Mouse (Mus musculus): ENCODE measurements around the gene Zfp706.

Zfp706 gene

DNA sequence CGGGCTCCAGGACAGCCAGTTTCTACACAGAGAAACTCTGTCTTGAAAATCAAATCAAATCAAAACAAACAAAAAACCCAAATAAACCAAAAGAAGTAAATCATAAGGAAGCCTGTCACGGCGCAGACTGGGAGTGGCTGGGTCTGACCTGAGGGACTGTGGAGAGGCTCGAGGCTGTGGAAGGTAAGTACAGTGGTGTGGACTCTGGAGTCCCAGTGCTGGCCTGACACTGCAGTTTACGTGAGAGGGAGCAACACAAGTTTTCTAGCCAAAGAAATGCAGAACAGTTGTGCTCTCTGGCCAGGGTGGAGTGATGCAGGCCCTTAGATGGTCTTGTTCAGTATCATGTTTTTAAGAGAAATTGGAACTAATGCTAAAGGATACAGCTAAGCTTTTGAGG, 31.9 kb downstream of the Zfp706 start:
- DNase-seq = no peak

DNA sequence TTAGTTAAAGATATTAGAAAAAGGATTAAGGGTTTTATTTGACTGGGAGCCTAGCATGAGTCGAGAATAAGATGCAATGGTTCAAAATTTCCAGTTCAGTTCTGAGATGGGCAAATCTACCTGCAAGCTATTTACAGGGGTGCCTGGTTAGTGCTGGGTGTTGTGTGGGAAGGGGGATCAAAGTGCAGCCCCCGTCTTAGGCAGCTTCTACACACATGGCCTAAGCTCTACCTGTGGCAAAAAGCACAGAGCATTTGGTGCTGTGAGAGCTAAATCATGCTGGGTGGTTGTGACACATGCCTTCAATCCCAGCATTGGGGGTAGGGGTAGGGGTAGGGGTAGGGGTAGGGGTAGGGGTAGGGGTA, 32.3 kb downstream of the Zfp706 start:
- DNase-seq = no peak

DNA sequence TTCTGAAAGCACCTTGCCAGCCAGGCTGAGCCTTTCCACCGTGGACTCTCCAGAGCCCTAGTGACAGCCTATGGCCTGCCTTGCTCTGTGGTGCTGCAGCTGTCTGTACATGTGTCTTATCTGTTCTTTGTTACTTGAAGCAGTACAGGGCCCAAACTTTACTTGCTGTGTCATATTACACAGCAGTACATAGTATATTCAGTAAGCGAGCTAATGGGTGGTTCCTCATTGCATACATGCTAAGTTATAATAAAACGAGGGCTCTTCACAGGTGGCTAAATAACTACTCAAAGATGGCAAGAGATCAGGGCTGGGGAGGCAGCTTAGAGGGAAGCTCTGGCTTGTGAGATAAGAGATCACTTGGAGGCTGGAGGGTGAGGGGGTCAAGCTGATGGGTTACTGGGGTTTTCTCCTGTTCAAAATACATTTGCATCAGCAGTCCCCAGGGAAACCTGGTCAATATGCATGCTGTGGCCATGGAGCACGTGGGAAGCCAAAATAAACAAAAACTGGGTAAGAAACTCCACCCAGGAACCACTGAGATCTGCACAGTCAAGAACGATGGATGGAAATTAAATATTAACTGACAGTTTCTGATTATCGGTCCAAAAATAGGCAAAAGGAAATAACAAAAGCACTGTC, 32.8 kb downstream of the Zfp706 start:
- DNase-seq = no peak

DNA sequence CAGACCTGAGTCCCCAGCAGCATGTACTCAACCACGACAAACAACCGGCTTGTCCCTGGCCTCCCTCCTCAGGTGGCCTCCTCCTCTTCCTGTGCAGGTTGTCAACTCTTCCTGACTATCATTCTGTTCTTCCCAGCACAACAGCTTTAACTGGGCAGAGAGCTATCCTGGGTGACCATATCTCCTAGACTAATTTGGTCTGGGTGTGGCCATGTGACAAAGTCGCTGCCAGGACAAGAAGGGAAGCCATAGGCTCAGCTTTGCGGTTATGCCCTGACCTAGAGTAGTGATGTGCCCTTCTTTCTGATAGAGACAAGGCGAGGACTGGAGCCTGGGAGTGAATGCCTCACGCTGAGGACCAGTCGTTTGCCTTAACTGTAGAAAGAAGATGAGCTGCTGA, 33.9 kb downstream of the Zfp706 start:
- DNase-seq = no peak

DNA sequence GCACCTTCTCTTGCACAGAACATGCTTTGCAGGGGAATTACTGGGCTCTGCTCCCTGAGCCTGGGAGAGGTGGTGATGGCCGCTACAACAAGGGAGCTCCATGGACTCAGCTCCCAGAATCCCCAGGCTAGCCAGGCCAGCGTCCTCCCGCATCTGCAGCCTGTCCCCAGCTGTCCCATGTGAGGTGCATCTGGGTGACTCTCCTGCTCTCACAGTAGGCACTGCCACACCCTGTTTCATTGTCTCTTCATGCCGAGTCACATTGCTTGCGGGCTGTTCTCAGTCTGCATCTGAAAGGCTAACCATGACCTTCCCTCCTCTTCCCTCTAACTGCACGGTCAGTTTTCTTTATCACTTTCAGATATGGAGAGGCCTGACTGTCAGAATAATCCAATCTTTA, 34.3 kb downstream of the Zfp706 start:
- DNase-seq = no peak

DNA sequence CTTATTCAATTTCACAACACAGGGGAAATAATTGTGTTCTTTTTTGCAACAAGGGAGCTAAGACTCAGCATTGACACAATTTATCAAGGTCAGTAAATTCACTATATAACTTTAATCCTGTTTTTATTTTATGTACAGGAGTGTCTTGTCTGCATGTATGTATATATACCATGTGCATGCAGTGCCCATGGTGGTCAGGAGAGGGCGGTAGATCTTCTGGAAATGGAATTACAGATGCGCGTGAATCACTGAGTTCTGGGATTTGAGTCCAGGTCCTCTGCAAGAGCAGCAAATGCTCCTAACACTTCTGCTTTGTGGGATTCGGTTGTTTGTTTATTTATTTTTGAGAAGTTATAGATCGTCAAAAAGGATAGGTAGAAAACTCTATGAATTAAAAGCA, 37.8 kb downstream of the Zfp706 start:
- no peak for DNase-seq

- DNase-seq = no peak
These were observed 39.3 kb downstream of the Zfp706 start for GRCm38 (mm10) chr15:36968295-36968694.

DNA sequence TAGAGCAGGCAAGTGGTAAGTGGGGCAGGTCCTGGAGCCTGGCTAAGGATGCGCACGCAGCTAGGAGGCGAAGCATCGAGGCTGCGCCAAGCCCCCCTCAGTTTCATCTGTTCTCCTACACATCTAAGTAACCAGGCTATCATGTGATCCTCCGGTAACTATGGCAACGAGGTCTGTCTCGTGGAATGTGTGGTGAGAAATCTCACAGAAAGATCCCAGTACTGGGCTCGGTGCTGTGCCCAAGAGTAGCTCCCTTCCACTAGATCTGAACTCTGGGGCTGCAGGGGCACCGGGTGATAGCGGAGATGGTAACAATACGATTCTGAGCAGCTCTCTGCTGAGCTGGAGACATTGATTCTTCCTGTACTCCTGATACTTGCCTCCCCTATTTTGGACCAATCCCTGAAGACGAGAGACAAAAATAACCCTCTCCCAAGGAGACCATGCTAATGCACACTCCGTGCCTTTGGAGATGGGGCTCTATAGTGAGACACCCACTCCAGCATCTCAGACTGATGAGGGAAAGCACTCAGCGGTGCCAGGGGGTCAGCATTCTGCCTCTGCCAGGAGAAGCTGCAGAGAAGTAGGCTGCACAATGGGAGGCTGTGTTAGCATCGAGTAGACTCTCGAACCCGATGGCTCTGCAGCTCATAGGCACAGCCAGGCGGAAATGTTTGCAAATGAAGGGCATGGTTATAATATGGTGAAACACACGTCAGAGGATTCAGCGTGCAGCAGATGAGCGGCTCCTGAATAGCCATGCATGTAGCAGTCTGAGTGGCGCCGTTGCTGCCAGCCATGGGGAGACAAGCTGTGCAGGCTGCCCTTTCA, 40.0 kb downstream of the Zfp706 start:
- peak; percentile 27 for DNase-seq

- no peak for DNase-seq
These were observed 40.6 kb downstream of the Zfp706 start for GRCm38 (mm10) chr15:36966940-36967339.

DNA sequence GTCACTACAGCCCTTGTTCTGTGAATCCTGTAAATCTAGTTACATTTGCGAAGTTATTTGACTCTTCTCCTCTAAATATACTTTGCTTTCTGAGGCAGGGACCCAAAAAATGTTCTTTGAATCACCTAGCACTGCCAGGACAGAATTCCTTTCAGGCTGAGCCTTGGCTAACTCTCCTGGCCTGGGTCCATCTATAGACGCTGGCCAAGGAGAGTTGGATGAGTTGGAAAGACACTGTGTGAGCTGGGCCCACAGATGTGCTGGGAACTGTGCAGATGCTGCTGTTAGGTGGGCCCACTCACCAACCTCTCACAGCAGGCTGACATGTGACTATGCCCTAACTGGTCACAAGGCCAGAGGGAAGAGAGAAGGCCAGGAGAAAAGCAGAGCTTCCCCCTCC, 41.1 kb downstream of the Zfp706 start:
- DNase-seq = no peak

GRCm38 (mm10) chr15:36965743-36966142, 41.8 kb downstream of the Zfp706 start:
- DNase-seq = peak; percentile 17

DNA sequence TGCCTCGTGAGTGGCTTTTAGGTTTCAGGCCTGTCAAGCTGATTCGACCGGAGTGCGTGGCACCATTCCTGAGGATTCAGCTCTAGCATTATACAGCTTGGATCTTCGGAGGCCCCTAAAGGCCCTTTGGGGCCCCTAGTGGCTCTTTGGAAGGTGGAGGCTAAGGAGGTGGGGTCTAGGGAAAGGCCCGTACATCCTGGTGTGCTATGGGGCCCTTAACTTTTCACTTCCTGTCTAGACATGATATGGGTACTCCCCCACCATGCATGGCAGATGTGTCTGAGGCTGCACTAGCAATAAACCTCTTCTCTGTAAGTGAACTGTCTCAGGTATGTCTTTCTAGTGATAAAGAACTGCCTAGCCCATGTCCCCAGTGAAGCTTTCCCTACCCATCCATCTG, 44.6 kb downstream of the Zfp706 start:
- peak; percentile 21 for DNase-seq

GRCm38 (mm10) chr15:36960876-36961237, 46.7 kb downstream of the Zfp706 start:
- DNase-seq = no peak

DNA sequence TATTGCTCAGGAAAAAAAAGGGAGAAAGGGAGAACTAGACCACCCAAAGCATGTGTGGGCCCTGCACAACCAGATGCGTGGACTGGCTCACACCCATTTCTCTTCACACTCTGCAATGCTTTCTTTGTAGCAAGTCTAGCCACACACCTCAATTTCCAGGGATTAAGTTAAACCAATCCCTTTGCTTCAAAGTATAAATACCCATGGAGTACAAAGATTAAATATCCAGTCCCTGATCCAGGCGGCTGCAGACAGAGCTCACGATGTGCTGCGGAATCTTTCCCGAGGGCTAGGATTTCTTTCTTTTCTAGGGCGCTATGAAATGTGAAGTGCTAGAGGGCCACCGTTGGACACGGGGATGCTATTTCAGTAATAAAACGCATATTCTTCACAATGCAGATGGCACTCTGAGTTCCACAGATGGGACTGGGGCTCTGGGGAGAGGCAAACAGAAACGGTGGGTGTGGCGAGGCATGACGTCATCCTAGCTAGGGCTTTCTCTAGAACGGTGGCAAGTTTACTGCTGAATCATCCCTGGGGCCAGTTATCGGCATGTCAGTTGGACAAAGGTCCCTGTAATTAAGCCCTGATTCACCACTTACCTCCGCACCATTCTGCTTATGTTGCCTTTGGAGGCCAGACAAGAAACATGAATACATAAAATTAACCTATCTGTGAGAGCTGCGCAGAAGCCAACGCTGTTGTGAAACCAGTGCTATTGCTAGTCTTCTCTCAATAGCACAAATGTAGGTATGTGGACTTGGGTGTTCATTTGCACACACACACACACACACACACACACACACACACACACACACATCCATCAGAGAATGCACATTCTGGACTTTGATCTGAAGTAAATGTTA, 47.3 kb downstream of the Zfp706 start:
- no peak for DNase-seq

GRCm38 (mm10) chr15:36956221-36956620, 51.4 kb downstream of the Zfp706 start:
- DNase-seq = no peak

- no peak for DNase-seq
These were observed 57.3 kb downstream of the Zfp706 start for GRCm38 (mm10) chr15:36950258-36950657.

DNA sequence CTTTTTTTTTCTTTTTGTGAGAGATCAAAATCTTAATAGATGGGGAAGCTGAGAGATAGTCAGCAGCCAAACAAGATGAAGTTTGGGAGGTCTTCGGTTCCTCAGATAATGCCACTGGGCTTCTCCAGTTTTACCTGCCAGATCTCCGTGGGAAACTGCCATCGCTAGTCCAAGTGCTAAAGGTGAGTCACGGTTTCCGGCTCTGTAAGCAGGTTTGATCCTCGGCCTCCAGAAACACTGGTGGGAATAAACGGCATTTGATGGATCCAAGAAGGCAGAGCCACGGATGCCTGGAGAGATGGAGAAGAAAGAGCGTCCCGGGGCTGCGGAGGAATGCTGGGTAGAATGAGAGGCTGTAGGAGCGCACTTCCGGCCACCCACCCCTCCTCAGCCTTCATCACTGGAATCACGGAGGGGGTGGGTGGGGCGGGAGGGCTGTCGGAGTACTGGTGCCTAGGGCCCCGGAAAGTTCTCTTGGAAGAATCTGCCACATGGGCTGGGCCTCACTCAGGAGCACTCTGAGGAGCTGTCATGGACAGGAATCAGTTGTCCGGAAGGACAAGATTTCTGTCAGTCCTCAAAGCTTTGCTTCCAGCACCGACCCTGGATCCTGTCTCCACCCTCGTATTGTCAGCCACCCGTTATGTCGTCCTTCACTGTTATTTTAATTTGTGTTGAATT, 58.6 kb downstream of the Zfp706 start:
- DNase-seq = no peak
